Mouse (Mus musculus): ENCODE measurements around the gene Dazap1.

GRCm38 (mm10) chr10:80301256-80302081 lies 40.2 kb downstream of the Dazap1 start:
- TF ChIP-seq POLR2A (IDR thresholded peaks at IDR 0.05; ENCODE audit: insufficient read depth, low read length) (no peak), CTCF (IDR thresholded peaks at IDR 0.05; ENCODE audit: low read depth, low read length) (no peak)

All from ES-Bruce4 (cell line).